Mouse (Mus musculus) urinary bladder, adult 2 months (tissue): Measurements from ENCODE around the gene Bahcc1. TPM values are rescaled to one million over a fixed set of nuclear protein-coding genes. Genes with fewer than 3 reads are reported as not detected.

Experiments used
- DNase-seq: peaks from one replicate; pipeline ENCODE4 v3.0.0; 2022; ENCODE audit warnings: low spot score
- polyA plus RNA-seq: library from polyadenylated mRNA; depleted of rRNA; stranded (reverse); fragments of >200 nt; gene quantifications from 2 replicates; pipeline ENCODE4 v1.2.3, GENCODE M21; 2012; rRNA removed

Gene Bahcc1
- polyA plus RNA-seq, result 4.3 and 8.2 TPM in 2 replicates

- DNase-seq, result peak; percentile 100
Measured at GRCm38 (mm10) chr11:120232230-120233097, at the start of gene Bahcc1. Bahcc1 (plus strand) TSS chr11:120232947.

GRCm38 (mm10) chr11:120183180-120183579 is 49.6 kb upstream of the Bahcc1 start:
- DNase-seq, result no peak

GRCm38 (mm10) chr11:120183708-120184107 is 49.0 kb upstream of the Bahcc1 start:
- no peak for DNase-seq

GRCm38 (mm10) chr11:120184371-120185315 is 48.1 kb upstream of the Bahcc1 start:
- no peak for DNase-seq

- DNase-seq, result no peak
Measured at GRCm38 (mm10) chr11:120185316-120186141, 47.2 kb upstream of the Bahcc1 start.

GRCm38 (mm10) chr11:120186145-120186740 is 46.5 kb upstream of the Bahcc1 start:
- no peak for DNase-seq

GRCm38 (mm10) chr11:120186821-120187235 is 45.9 kb upstream of the Bahcc1 start:
- no peak for DNase-seq

GRCm38 (mm10) chr11:120187236-120188101 is 45.3 kb upstream of the Bahcc1 start:
- peak; percentile 35 for DNase-seq

- DNase-seq, result peak; percentile 46
Measured at GRCm38 (mm10) chr11:120188102-120188480, 44.7 kb upstream of the Bahcc1 start.

GRCm38 (mm10) chr11:120188481-120189441 is 44.0 kb upstream of the Bahcc1 start:
- peak; percentile 57 for DNase-seq

- DNase-seq, result peak; percentile 95
Measured at GRCm38 (mm10) chr11:120189459-120190312, 43.1 kb upstream of the Bahcc1 start.

GRCm38 (mm10) chr11:120190526-120191412 is 42.0 kb upstream of the Bahcc1 start:
- DNase-seq, result no peak

GRCm38 (mm10) chr11:120198831-120199230 is 33.9 kb upstream of the Bahcc1 start:
- DNase-seq, result no peak

GRCm38 (mm10) chr11:120199766-120200165 is 33.0 kb upstream of the Bahcc1 start:
- DNase-seq, result no peak

- no peak for DNase-seq
Measured at GRCm38 (mm10) chr11:120200621-120201020, 32.1 kb upstream of the Bahcc1 start.

- no peak for DNase-seq
Measured at GRCm38 (mm10) chr11:120204200-120204599, 28.5 kb upstream of the Bahcc1 start.
